Comparison of ENCODE assay signal across 16 mouse cellular contexts in genomic region chr9:121309287-121309686, GRCm38 (mm10). TPM values are rescaled to one million over a fixed set of nuclear protein-coding genes. Genes with fewer than 3 reads are reported as not detected.
DNase-seq lines count a peak whose midpoint lies in the region; ATAC-seq and TF ChIP-seq lines count a peak whose summit lies in the region.
"Had no signal": no experiment of that assay in that cellular context is flagged by ENCODE, and none has a peak within 500 bp of the region (broad histone marks: within the 10 kb centered on the region; RNA-seq: fewer than 3 reads in every experiment).

No protein-coding gene starts in this region.

- no peak for TF ChIP-seq POLR2A in heart, adult 2 months (IDR thresholded peaks at IDR 0.05; ENCODE audit: insufficient read depth, low read depth, low read length)

- H3K4me3 ChIP-seq in heart, embryonic 15.5 days = no peak overlapping the region
- no peak overlapping the region for H3K4me3 ChIP-seq in heart, adult 2 months
- H3K4me3 ChIP-seq in embryonic facial prominence, embryonic 10.5 days = no peak overlapping the region
- H3K4me3 ChIP-seq in neural tube, embryonic 15.5 days (replicated peaks) = no peak overlapping the region
- H3K4me3 ChIP-seq: kidney, embryonic 15.5 days; limb, embryonic 12.5 days; liver, embryonic 13.5 days had no signal

- no peak for ATAC-seq in heart, embryonic 15.5 days (replicated peaks; ENCODE audit: insufficient number of reproducible peaks, insufficient read depth, low FRiP score, low read depth)
- no peak for ATAC-seq in neural tube, embryonic 15.5 days (ENCODE audit: low FRiP score)
- ATAC-seq: activated CD4-positive, CD25-positive, alpha-beta regulatory T cell, adult 4 months; forebrain, embryonic 16.5 days; intestine, embryonic 16.5 days had no signal

- H3K4me1 ChIP-seq in heart, embryonic 15.5 days (replicated peaks) = peaks cover 59% of the 10 kb centered on the region
- peaks cover 36% of the 10 kb centered on the region for H3K4me1 ChIP-seq in heart, adult 2 months (ENCODE audit: control insufficient read depth, insufficient read depth, low read length)
- H3K4me1 ChIP-seq in embryonic facial prominence, embryonic 10.5 days = peaks cover 52% of the 10 kb centered on the region
- peaks cover 40% of the 10 kb centered on the region for H3K4me1 ChIP-seq in neural tube, embryonic 15.5 days

- 46% methylated on average over 4 of the region's 4 CpGs for WGBS in heart, embryonic 15.5 days
- 71% methylated on average over 4 of the region's 4 CpGs for WGBS in heart, adult 2 months
- WGBS in embryonic facial prominence, embryonic 10.5 days = 40% methylated on average over 4 of the region's 4 CpGs
- 27% methylated on average over 4 of the region's 4 CpGs for WGBS in neural tube, embryonic 15.5 days

- H3K4me2 ChIP-seq in heart, embryonic 15.5 days = no peak overlapping the region
- H3K4me2 ChIP-seq in neural tube, embryonic 15.5 days = no peak overlapping the region
- H3K4me2 ChIP-seq: kidney, embryonic 15.5 days; limb, embryonic 12.5 days; liver, embryonic 13.5 days had no signal

- no peak for DNase-seq in heart, adult 2 months
- DNase-seq in thymus, postnatal 0 days (ENCODE audit: low spot score) = peak; percentile 29
- no peak for DNase-seq in thymus, postnatal 14 days
- no peak for DNase-seq in embryonic facial prominence, embryonic 10.5 days (ENCODE audit: low spot score)
- no peak for DNase-seq in kidney, postnatal 36 days
- no peak for DNase-seq in adrenal gland, adult 18-20 months (ENCODE audit: low spot score in 2 of 2)
- DNase-seq: adrenal gland, postnatal 25 days; heart, postnatal 14 days; liver, embryonic 13.5 days had no signal

- intact Hi-C loops in heart, adult 2 months (cut with DNase I) = no loop called here

- peaks cover 5% of the 10 kb centered on the region for H3K36me3 ChIP-seq in heart, embryonic 15.5 days
- peaks cover 20% of the 10 kb centered on the region for H3K36me3 ChIP-seq in heart, adult 2 months (ENCODE audit: control insufficient read depth, insufficient read depth, low read length)
- H3K36me3 ChIP-seq in embryonic facial prominence, embryonic 10.5 days (replicated peaks) = 0 out of 2 replicates have a peak, but pooled peaks cover 2% of the 10 kb centered on the region
- H3K36me3 ChIP-seq in neural tube, embryonic 15.5 days = no peaks in the 10 kb centered on the region
- H3K36me3 ChIP-seq: kidney, embryonic 15.5 days; limb, embryonic 12.5 days; liver, embryonic 13.5 days had no signal

- H3K9ac ChIP-seq in heart, embryonic 15.5 days = no peak overlapping the region
- H3K9ac ChIP-seq in heart, adult 2 months (ENCODE audit: low read depth, low read length) = no peak overlapping the region
- no peak overlapping the region for H3K9ac ChIP-seq in neural tube, embryonic 15.5 days (replicated peaks)
- H3K9ac ChIP-seq: kidney, embryonic 15.5 days; limb, embryonic 12.5 days; liver, embryonic 13.5 days had no signal

- H3K79me2 ChIP-seq in heart, adult 2 months (replicated peaks; ENCODE audit: control insufficient read depth, insufficient read depth, low read length) = peaks cover 22% of the 10 kb centered on the region

- peak overlapping the region; percentile 79; the same call in 1 of the 2 replicates for H3K27ac ChIP-seq in heart, embryonic 15.5 days
- H3K27ac ChIP-seq in heart, adult 2 months = no peak overlapping the region; the same call in 1 of the 2 replicates
- H3K27ac ChIP-seq in embryonic facial prominence, embryonic 10.5 days (replicated peaks) = peak overlapping the region; percentile 12; the same call in 1 of the 2 replicates
- H3K27ac ChIP-seq in neural tube, embryonic 15.5 days (replicated peaks) = peak overlapping the region; percentile 42; the same call in 1 of the 2 replicates
- H3K27ac ChIP-seq: kidney, embryonic 15.5 days; limb, embryonic 12.5 days; liver, embryonic 13.5 days had no signal

- no peaks in the 10 kb centered on the region for H3K9me3 ChIP-seq in heart, embryonic 15.5 days (replicated peaks)
- H3K9me3 ChIP-seq in embryonic facial prominence, embryonic 10.5 days = no peaks in the 10 kb centered on the region
- no peaks in the 10 kb centered on the region for H3K9me3 ChIP-seq in neural tube, embryonic 15.5 days (replicated peaks)
- H3K9me3 ChIP-seq: kidney, embryonic 15.5 days; limb, embryonic 12.5 days; liver, embryonic 13.5 days had no signal

- no peaks in the 10 kb centered on the region for H3K27me3 ChIP-seq in heart, embryonic 15.5 days
- H3K27me3 ChIP-seq in heart, adult 2 months (ENCODE audit: control insufficient read depth, insufficient read depth, low read length) = no peaks in the 10 kb centered on the region
- H3K27me3 ChIP-seq in embryonic facial prominence, embryonic 10.5 days (replicated peaks; ENCODE audit: low read depth, poor library complexity, severe bottlenecking) = no peaks in the 10 kb centered on the region
- no peaks in the 10 kb centered on the region for H3K27me3 ChIP-seq in neural tube, embryonic 15.5 days (replicated peaks)
- H3K27me3 ChIP-seq: kidney, embryonic 15.5 days; limb, embryonic 12.5 days; liver, embryonic 13.5 days had no signal

- no peak for TF ChIP-seq EP300 in heart, adult 2 months (IDR thresholded peaks at IDR 0.05; ENCODE audit: insufficient read depth, low read depth, low read length)

- TF ChIP-seq CTCF in heart, adult 2 months (IDR thresholded peaks at IDR 0.05) = no peak

RNA-seq across cellular contexts. Expression of gene Trak1, which starts 12.0 kb away (rescaled TPM):
- 37.0 and 46.4 TPM in 2 replicates for polyA plus RNA-seq in heart, embryonic 15.5 days (2015; fragmentation: Nextera tagmentation; extraction: Ambion mirVana)
- total RNA-seq in heart, adult 2 months (2021) = 100 to 1,000 TPM; 276 to 302 TPM
- 170 and 204 TPM in 2 replicates for polyA plus RNA-seq in heart, adult 2 months (2012; rRNA removed)
- polyA plus RNA-seq in thymus, postnatal 0 days (2015; fragmentation: Nextera tagmentation; extraction: Ambion mirVana) = 17.0 and 22.6 TPM in 2 replicates
- 14.1 and 14.7 TPM in 2 replicates for polyA plus RNA-seq in embryonic facial prominence, embryonic 10.5 days (2016; fragmentation: Nextera tagmentation; extraction: Ambion mirVana)
- 50.9 and 52.9 TPM in 2 replicates for polyA plus RNA-seq in neural tube, embryonic 15.5 days (2015; fragmentation: Nextera tagmentation; extraction: Ambion mirVana)
- 10 to 100 TPM; 75.7 to 96.6 TPM for total RNA-seq in adrenal gland, adult 18-20 months (2021)

RNA-seq across cellular contexts. Expression of gene Ulk4, which starts 32.3 kb away (rescaled TPM):
- polyA plus RNA-seq in heart, embryonic 15.5 days (2015; fragmentation: Nextera tagmentation; extraction: Ambion mirVana) = 89.3 and 95.4 TPM in 2 replicates
- total RNA-seq in heart, adult 2 months (2021) = under 1 TPM; 0.18 to 0.30 TPM
- 0.47 and 2.3 TPM in 2 replicates for polyA plus RNA-seq in heart, adult 2 months (2012; rRNA removed)
- 55.5 and 65.0 TPM in 2 replicates for polyA plus RNA-seq in thymus, postnatal 0 days (2015; fragmentation: Nextera tagmentation; extraction: Ambion mirVana)
- polyA plus RNA-seq in embryonic facial prominence, embryonic 10.5 days (2016; fragmentation: Nextera tagmentation; extraction: Ambion mirVana) = 140 TPM in 2 replicates
- polyA plus RNA-seq in neural tube, embryonic 15.5 days (2015; fragmentation: Nextera tagmentation; extraction: Ambion mirVana) = 62.5 and 71.2 TPM in 2 replicates
- 1 to 10 TPM; 1.2 to 2.2 TPM for total RNA-seq in adrenal gland, adult 18-20 months (2021)

Comparison
In these comparisons a context has a peak if more than half of its experiments do, and no peak if none do; other contexts are left out.
1. RNA of gene Ulk4, which starts 32.3 kb away (polyA plus RNA-seq): 140 TPM in embryonic facial prominence, embryonic 10.5 days, 89.3 to 95.4 TPM in heart, embryonic 15.5 days, 62.5 to 71.2 TPM in neural tube, embryonic 15.5 days and 55.5 to 65.0 TPM in thymus, postnatal 0 days; 0.47 to 2.3 TPM in heart, adult 2 months; every median in the first group is over 10 times any median in the second.